Mouse (Mus musculus) intestine, embryonic 14.5 days (tissue): Measurements from ENCODE around the gene Sertad1. TPM values are rescaled to one million over a fixed set of nuclear protein-coding genes. Genes with fewer than 3 reads are reported as not detected.

ENCODE experiments used
- ATAC-seq: fragments of 200-750 bp; cut with Nextera tagmentation; replicated peaks from 2 replicates; pipeline ENCODE4 v1.8.0; 2017; ENCODE audit warnings: low read depth, moderate number of reproducible peaks, moderate TSS enrichment, moderate library complexity; ENCODE audit not compliant: low FRiP score, low TSS enrichment
- DNase-seq: peaks from one replicate; pipeline ENCODE4 v3.0.0-alpha.2; 2018; ENCODE audit warnings: low spot score
- H3K27ac ChIP-seq: fragments of 300-500 bp; sonication (generic); 2 replicates; pipeline ENCODE4 v1.5.1; 2014; ENCODE audit warnings: low read depth, mild to moderate bottlenecking, control low read depth
- H3K27me3 ChIP-seq: fragments of 300-500 bp; sonication (generic); replicated peaks from 2 replicates; pipeline ENCODE4 v1.6.1; 2014; ENCODE audit warnings: low read length, control low read depth; ENCODE audit not compliant: control insufficient read depth, insufficient read depth
- H3K36me3 ChIP-seq: fragments of 300-500 bp; sonication (generic); 2 replicates; pipeline ENCODE4 v1.6.1; 2014; ENCODE audit warnings: low read length, control low read depth; ENCODE audit not compliant: control insufficient read depth, insufficient read depth
- H3K4me1 ChIP-seq: fragments of 300-500 bp; sonication (generic); replicated peaks from 2 replicates; pipeline ENCODE4 v1.6.1; 2014; ENCODE audit warnings: low read length, control low read depth, mixed read lengths; ENCODE audit not compliant: control insufficient read depth, insufficient read depth
- H3K4me2 ChIP-seq: fragments of 300-500 bp; sonication (generic); 2 replicates; pipeline ENCODE4 v1.6.1; 2014; ENCODE audit warnings: low read length
- H3K4me3 ChIP-seq: fragments of 300-500 bp; sonication (generic); 2 replicates; pipeline ENCODE4 v1.5.1; 2014; ENCODE audit warnings: low read depth, low read length, control low read depth, mixed read lengths
- H3K9ac ChIP-seq: fragments of 300-500 bp; sonication (generic); 2 replicates; pipeline ENCODE4 v1.6.1; 2014; ENCODE audit warnings: mild to moderate bottlenecking, low read length
- H3K9me3 ChIP-seq: fragments of 300-500 bp; sonication (generic); 2 replicates; pipeline ENCODE4 v1.6.1; 2016; ENCODE audit warnings: low read length, control low read depth; ENCODE audit not compliant: control insufficient read depth
- WGBS: fragments of 180-500 bp; shearing (Covaris S2); extraction: QIAGEN DNeasy Blood & Tissue Kit; methylation state at CpG from one replicate; pipeline ENCODE4 v1.1.7; 2014; 5-methylcytosine and 5-hydroxymethylcytosine counted together
- polyA plus RNA-seq: library from polyadenylated mRNA; unstranded; fragments of >200 nt; fragmentation: Nextera tagmentation; extraction: Ambion mirVana; gene quantifications from 2 replicates; pipeline ENCODE4 v1.2.1, GENCODE M21; 2014

Gene Sertad1
- polyA plus RNA-seq, 1 experiment from 2014 or later = 33.9 TPM

GRCm38 (mm10) chr7:27471390-27472120 lies 15.2 kb upstream of the Sertad1 start:
- WGBS = 85% methylated on average over 11 of the region's 11 CpGs

GRCm38 (mm10) chr7:27472596-27472995 lies 14.1 kb upstream of the Sertad1 start:
- Histone ChIP-seq H3K4me3 (peak overlapping the region; percentile 79), H3K27me3 (no peaks in the 10 kb centered on the region), H3K9me3 (no peaks in the 10 kb centered on the region), H3K36me3 (peaks cover 18% of the 10 kb centered on the region), H3K9ac (peak overlapping the region; percentile 32), H3K4me1 (peaks cover 7% of the 10 kb centered on the region), H3K4me2 (peak overlapping the region; percentile 47), H3K27ac (peak overlapping the region; percentile 85)
- no peak for ATAC-seq
- 26% methylated on average over 7 of the region's 7 CpGs for WGBS
- no peak for DNase-seq

More at GRCm38 (mm10) chr7:27471390-27472120, 15.2 kb upstream of the Sertad1 start:
- Histone ChIP-seq H3K4me2 (no peak overlapping the region), H3K4me3 (no peak overlapping the region), H3K27me3 (no peaks in the 10 kb centered on the region), H3K36me3 (peaks cover 8% of the 10 kb centered on the region), H3K27ac (no peak overlapping the region), H3K9ac (no peak overlapping the region), H3K4me1 (peaks cover 7% of the 10 kb centered on the region), H3K9me3 (no peaks in the 10 kb centered on the region)
- ATAC-seq = no peak
- DNase-seq = no peak

GRCm38 (mm10) chr7:27473156-27473834 lies 13.4 kb upstream of the Sertad1 start, which contains the start of gene Sertad3:
Gene Sertad3 (plus strand): TSS chr7:27473768.
- Histone ChIP-seq H3K4me1 (peaks cover 7% of the 10 kb centered on the region), H3K27me3 (no peaks in the 10 kb centered on the region), H3K27ac (peak within 1 kb of the TSS; percentile 85), H3K36me3 (peaks cover 22% of the 10 kb centered on the region), H3K9me3 (no peaks in the 10 kb centered on the region), H3K4me3 (peak within 1 kb of the TSS; percentile 79), H3K4me2 (peak within 1 kb of the TSS; percentile 47), H3K9ac (peak within 1 kb of the TSS; percentile 49)
- WGBS = 1% methylated on average over 35 of the region's 36 CpGs
- ATAC-seq (peak; percentile 94), DNase-seq (peak; percentile 99)

- Histone ChIP-seq H3K36me3 (peaks cover 22% of the 10 kb centered on the region), H3K27me3 (no peaks in the 10 kb centered on the region), H3K4me3 (peak overlapping the region; percentile 79), H3K9ac (peak overlapping the region; percentile 49), H3K4me1 (peaks cover 7% of the 10 kb centered on the region), H3K4me2 (peak overlapping the region; percentile 47), H3K9me3 (no peaks in the 10 kb centered on the region), H3K27ac (peak overlapping the region; percentile 85)
- DNase-seq (no peak), ATAC-seq (peak; percentile 0; the same call in 1 of the 2 replicates)
- under 1% methylated on average over 34 of the region's 34 CpGs for WGBS
These were observed 12.7 kb upstream of the Sertad1 start for GRCm38 (mm10) chr7:27473835-27474489.

- DNase-seq (peak; percentile 95), ATAC-seq (peak; percentile 88)
- WGBS = under 1% methylated on average over 20 of the region's 23 CpGs
- H3K27ac ChIP-seq = peak overlapping the region; percentile 85
- H3K27me3 ChIP-seq = no peaks in the 10 kb centered on the region
- peak overlapping the region; percentile 47 for H3K4me2 ChIP-seq
- H3K4me1 ChIP-seq = peaks cover 7% of the 10 kb centered on the region
- H3K9me3 ChIP-seq = no peaks in the 10 kb centered on the region
- H3K36me3 ChIP-seq = peaks cover 22% of the 10 kb centered on the region
- H3K4me3 ChIP-seq = peak overlapping the region; percentile 79
- peak overlapping the region; percentile 49 for H3K9ac ChIP-seq
These were observed 12.2 kb upstream of the Sertad1 start for GRCm38 (mm10) chr7:27474490-27474954.

- Histone ChIP-seq H3K4me1 (peaks cover 7% of the 10 kb centered on the region), H3K9ac (no peak overlapping the region), H3K36me3 (peaks cover 22% of the 10 kb centered on the region), H3K4me2 (0 out of 2 replicates have a peak overlapping the region, but pooled peaks have one; percentile 47), H3K27me3 (no peaks in the 10 kb centered on the region), H3K9me3 (no peaks in the 10 kb centered on the region), H3K27ac (no peak overlapping the region), H3K4me3 (peak overlapping the region; percentile 79; the same call in 1 of the 2 replicates)
- ATAC-seq (no peak), DNase-seq (no peak)
- WGBS = 94% methylated on average over 2 of the region's 2 CpGs
These were observed 11.1 kb upstream of the Sertad1 start for GRCm38 (mm10) chr7:27475596-27475995.

- Histone ChIP-seq H3K9ac (no peak overlapping the region), H3K27ac (no peak overlapping the region), H3K36me3 (peaks cover 22% of the 10 kb centered on the region), H3K4me2 (0 out of 2 replicates have a peak overlapping the region, but pooled peaks have one; percentile 5), H3K27me3 (no peaks in the 10 kb centered on the region), H3K4me1 (peaks cover 9% of the 10 kb centered on the region), H3K9me3 (no peaks in the 10 kb centered on the region), H3K4me3 (no peak overlapping the region)
- ATAC-seq = no peak
- WGBS = 91% methylated on average over 14 of the region's 14 CpGs
- DNase-seq = no peak
These were observed 10.5 kb upstream of the Sertad1 start for GRCm38 (mm10) chr7:27476098-27476635.

- Histone ChIP-seq H3K36me3 (peaks cover 22% of the 10 kb centered on the region), H3K27ac (no peak overlapping the region), H3K4me3 (no peak overlapping the region), H3K9ac (no peak overlapping the region), H3K4me1 (peaks cover 12% of the 10 kb centered on the region), H3K27me3 (no peaks in the 10 kb centered on the region), H3K9me3 (no peaks in the 10 kb centered on the region), H3K4me2 (no peak overlapping the region)
- WGBS = 79% methylated on average over 7 of the region's 7 CpGs
- DNase-seq = no peak
- ATAC-seq = no peak
These were observed 8.1 kb upstream of the Sertad1 start for GRCm38 (mm10) chr7:27478561-27478960.
